Mouse (Mus musculus) myocyte (in vitro differentiated cells): Measurements from ENCODE around the gene 4933407L21Rik.

Source experiments
- CEBPB ChIP-seq: IDR thresholded peaks from 2 replicates; pipeline ENCODE4 v1.6.1; 2011; ENCODE audit warnings: mild to moderate bottlenecking, moderate library complexity; ENCODE audit not compliant: poor library complexity, insufficient read depth, severe bottlenecking
- MYOD1 ChIP-seq, 3 experiments: IDR thresholded peaks; one replicate each; pipeline ENCODE4 v1.6.1; 2011; ENCODE audit warnings: control low read depth in 2 of 3, low read depth in 2 of 3, mild to moderate bottlenecking in 2 of 3, moderate library complexity in 1 of 3; ENCODE audit not compliant: insufficient read length in 2 of 3, control insufficient read depth in 1 of 3
- POLR2A ChIP-seq: IDR thresholded peaks from one replicate; pipeline ENCODE4 v1.6.1; 2011; ENCODE audit warnings: low read depth, mild to moderate bottlenecking, control low read depth, moderate library complexity; ENCODE audit not compliant: insufficient read length
- SRF ChIP-seq: IDR thresholded peaks from one replicate; pipeline ENCODE4 v1.6.1; 2011; ENCODE audit warnings: low read depth; ENCODE audit not compliant: control insufficient read depth, insufficient read length
- TCF12 ChIP-seq: IDR thresholded peaks from one replicate; pipeline ENCODE4 v1.6.1; 2011; ENCODE audit warnings: mild to moderate bottlenecking, control low read depth; ENCODE audit not compliant: poor library complexity, insufficient read depth, severe bottlenecking
- USF1 ChIP-seq: IDR thresholded peaks from one replicate; pipeline ENCODE4 v1.6.1; 2011; ENCODE audit warnings: low read depth, mild to moderate bottlenecking, control low read depth, moderate library complexity

- no peak for TF ChIP-seq MYOD1 (IDR thresholded peaks at IDR 0.05; ENCODE audit: control insufficient read depth in 1 of 3, insufficient read length in 2 of 3, low read depth in 2 of 3)
- TF ChIP-seq TCF12 = no peak
- TF ChIP-seq POLR2A = no peak
- TF ChIP-seq CEBPB = no peak
- no peak for TF ChIP-seq SRF
- TF ChIP-seq USF1 = no peak
Measured at GRCm38 (mm10) chr1:85921725-85922124, 6.6 kb upstream of the 4933407L21Rik start.
